Mouse (Mus musculus) spleen, adult 2 months (tissue): Measurements from ENCODE around the gene Fan1.

Experiments used
- CTCF ChIP-seq: fragments of 200-500 bp; IDR thresholded peaks from 2 replicates; pipeline ENCODE4 v1.5.1; 2011; ENCODE audit warnings: mild to moderate bottlenecking, inconsistent platforms; ENCODE audit not compliant: insufficient read depth, insufficient read length, insufficient replicate concordance; ENCODE audit errors: extremely low read depth
- POLR2A ChIP-seq: fragments of 200-500 bp; IDR thresholded peaks from 2 replicates; pipeline ENCODE4 v1.6.1; 2011; ENCODE audit warnings: low read depth, low read length, inconsistent platforms

- TF ChIP-seq POLR2A (no peak), CTCF (no peak)
Measured at GRCm38 (mm10) chr7:64321658-64322057, 52.2 kb downstream of the Fan1 start.
